ENCODE assay signal across 23 mouse cellular contexts in genomic region chr8:15235410-15235809, GRCm38 (mm10).
"Had no signal": no experiment of that assay in that cellular context is flagged by ENCODE, and none has a peak within 500 bp of the region (broad histone marks: within the 10 kb centered on the region; RNA-seq: fewer than 3 reads in every experiment).

No protein-coding gene starts in this region.

- H3K36me3 ChIP-seq: intestine, embryonic 15.5 days; kidney, embryonic 15.5 days; limb, embryonic 12.5 days; limb, embryonic 15.5 days; midbrain, embryonic 12.5 days; midbrain, embryonic 15.5 days; neural tube, embryonic 12.5 days had no signal

- H3K9ac ChIP-seq: intestine, embryonic 15.5 days; kidney, embryonic 15.5 days; limb, embryonic 12.5 days; limb, embryonic 15.5 days; liver, embryonic 14.5 days; liver, postnatal 0 days; lung, embryonic 14.5 days; midbrain, embryonic 12.5 days; midbrain, embryonic 15.5 days; neural tube, embryonic 12.5 days had no signal

- H3K4me1 ChIP-seq: intestine, embryonic 15.5 days; limb, embryonic 12.5 days; limb, embryonic 15.5 days; midbrain, embryonic 12.5 days; midbrain, embryonic 15.5 days; neural tube, embryonic 12.5 days had no signal

- H3K27ac ChIP-seq: intestine, embryonic 15.5 days; kidney, embryonic 15.5 days; limb, embryonic 12.5 days; limb, embryonic 15.5 days; liver, embryonic 14.5 days; macrophage; midbrain, embryonic 12.5 days; midbrain, embryonic 15.5 days; neural tube, embryonic 12.5 days had no signal

- H3K27me3 ChIP-seq: intestine, embryonic 15.5 days; kidney, embryonic 15.5 days; limb, embryonic 12.5 days; limb, embryonic 15.5 days; midbrain, embryonic 12.5 days; midbrain, embryonic 15.5 days; neural tube, embryonic 12.5 days had no signal

- DNase-seq: kidney, adult 11 months; kidney, adult 8-10 months; kidney, postnatal 10 days; kidney, postnatal 36 days; left cerebral cortex, postnatal 4 days; liver, postnatal 0 days; lung, embryonic 14.5 days; retina, postnatal 1 day; right cerebral cortex, postnatal 4 days; thymus, adult 18-20 months; thymus, postnatal 14 days; thymus, postnatal 4 days had no signal

- H3K4me3 ChIP-seq: intestine, embryonic 15.5 days; kidney, embryonic 15.5 days; limb, embryonic 12.5 days; limb, embryonic 15.5 days; midbrain, embryonic 12.5 days; midbrain, embryonic 15.5 days; neural tube, embryonic 12.5 days had no signal

- H3K9me3 ChIP-seq: intestine, embryonic 15.5 days; kidney, embryonic 15.5 days; limb, embryonic 12.5 days; limb, embryonic 15.5 days; midbrain, embryonic 12.5 days; midbrain, embryonic 15.5 days; neural tube, embryonic 12.5 days had no signal

- H3K4me2 ChIP-seq: intestine, embryonic 15.5 days; kidney, embryonic 15.5 days; limb, embryonic 12.5 days; limb, embryonic 15.5 days; liver, embryonic 11.5 days; lung, embryonic 14.5 days; midbrain, embryonic 12.5 days; midbrain, embryonic 15.5 days; neural tube, embryonic 12.5 days had no signal

- ATAC-seq: intestine, embryonic 15.5 days; liver, postnatal 0 days; lung, postnatal 0 days; midbrain, embryonic 15.5 days had no signal
